Mouse (Mus musculus) E14TG2a.4 (cell line): ENCODE measurements around the gene Adprh.

ENCODE experiments used
- CTCF ChIP-seq: conservative IDR thresholded peaks from 2 replicates; pipeline ENCODE4 v1.5.1; 2014; ENCODE audit warnings: low read length
- POU5F1 ChIP-seq: IDR thresholded peaks from 2 replicates; pipeline ENCODE4 v1.6.1; 2014; ENCODE audit warnings: low read length, borderline replicate concordance

- TF ChIP-seq CTCF (no peak), POU5F1 (no peak)
Measured at GRCm38 (mm10) chr16:38448458-38448857, 4.0 kb downstream of the Adprh start.
